Mouse (Mus musculus): Measurements from ENCODE around the gene Hist1h2bh. TPM values are rescaled to one million over a fixed set of nuclear protein-coding genes. Genes with fewer than 3 reads are reported as not detected.

Hist1h2bh gene
- polyA plus RNA-seq, 1 experiment, result 1.2 TPM

GRCm38 (mm10) chr13:23518885-23519284 is 24.3 kb downstream of the Hist1h2bh start:
- H3K4me3 ChIP-seq (ENCODE audit: insufficient read depth, poor library complexity, severe bottlenecking), result peak overlapping the region; percentile 33
- H3K79me2 ChIP-seq (ENCODE audit: control insufficient read depth, insufficient read depth), result no peaks in the 10 kb centered on the region
- no peak for TF ChIP-seq FOSL1 (IDR thresholded peaks at IDR 0.05; ENCODE audit: insufficient read depth, low read length, poor library complexity, severe bottlenecking)
- TF ChIP-seq MYOG (IDR thresholded peaks at IDR 0.05; ENCODE audit: control insufficient read depth, extremely low read depth, insufficient read length), result no peak
- no peak for TF ChIP-seq CEBPB (IDR thresholded peaks at IDR 0.05; ENCODE audit: low read depth)
- no peak for TF ChIP-seq MAX (IDR thresholded peaks at IDR 0.05)
- TF ChIP-seq USF1 (IDR thresholded peaks at IDR 0.05; ENCODE audit: low read depth), result no peak
- no peak for TF ChIP-seq MYOD1 (IDR thresholded peaks at IDR 0.05; ENCODE audit: control insufficient read depth, insufficient read length, low read depth)
- no peak for TF ChIP-seq CTCF (IDR thresholded peaks at IDR 0.05; ENCODE audit: control insufficient read depth, insufficient read depth, insufficient read length)
- H3K36me3 ChIP-seq (ENCODE audit: control insufficient read depth, insufficient read depth), result no peaks in the 10 kb centered on the region
- no peaks in the 10 kb centered on the region for H3K27me3 ChIP-seq (ENCODE audit: control insufficient read depth, insufficient read depth, insufficient read length)
- H3K79me3 ChIP-seq (ENCODE audit: low read depth), result no peaks in the 10 kb centered on the region
- H3ac ChIP-seq (ENCODE audit: control insufficient read depth, insufficient read length, low read depth), result peak overlapping the region; percentile 24

DNA sequence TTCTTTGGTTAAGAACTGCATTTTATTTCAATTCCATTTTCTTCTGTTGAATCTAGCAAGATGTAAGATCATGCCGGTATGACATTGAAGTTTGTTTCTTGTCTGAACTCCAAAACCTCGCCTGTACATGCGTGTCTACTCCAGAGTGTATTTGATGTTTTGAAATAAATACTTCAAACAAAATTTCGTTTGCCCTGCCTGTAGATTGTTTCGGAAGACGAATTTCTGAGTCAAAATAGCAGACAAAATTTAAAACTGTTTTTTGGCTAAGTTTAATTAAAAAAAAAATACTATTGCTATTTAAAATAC is 24.9 kb downstream of the Hist1h2bh start:
- Histone ChIP-seq H3K79me2 (ENCODE audit: control insufficient read depth, insufficient read depth) (no peaks in the 10 kb centered on the region), H3K36me3 (ENCODE audit: control insufficient read depth, insufficient read depth) (no peaks in the 10 kb centered on the region), H3ac (ENCODE audit: control insufficient read depth, insufficient read length, low read depth) (no peak overlapping the region), H3K79me3 (ENCODE audit: low read depth) (no peaks in the 10 kb centered on the region), H3K4me3 (ENCODE audit: insufficient read depth, poor library complexity, severe bottlenecking) (peak overlapping the region; percentile 33), H3K27me3 (ENCODE audit: control insufficient read depth, insufficient read depth, insufficient read length) (no peaks in the 10 kb centered on the region)
- TF ChIP-seq MAX (IDR thresholded peaks at IDR 0.05) (no peak), CEBPB (IDR thresholded peaks at IDR 0.05; ENCODE audit: low read depth) (no peak), MYOD1 (IDR thresholded peaks at IDR 0.05; ENCODE audit: control insufficient read depth, insufficient read length, low read depth) (no peak), FOSL1 (IDR thresholded peaks at IDR 0.05; ENCODE audit: insufficient read depth, low read length, poor library complexity, severe bottlenecking) (no peak)

DNA sequence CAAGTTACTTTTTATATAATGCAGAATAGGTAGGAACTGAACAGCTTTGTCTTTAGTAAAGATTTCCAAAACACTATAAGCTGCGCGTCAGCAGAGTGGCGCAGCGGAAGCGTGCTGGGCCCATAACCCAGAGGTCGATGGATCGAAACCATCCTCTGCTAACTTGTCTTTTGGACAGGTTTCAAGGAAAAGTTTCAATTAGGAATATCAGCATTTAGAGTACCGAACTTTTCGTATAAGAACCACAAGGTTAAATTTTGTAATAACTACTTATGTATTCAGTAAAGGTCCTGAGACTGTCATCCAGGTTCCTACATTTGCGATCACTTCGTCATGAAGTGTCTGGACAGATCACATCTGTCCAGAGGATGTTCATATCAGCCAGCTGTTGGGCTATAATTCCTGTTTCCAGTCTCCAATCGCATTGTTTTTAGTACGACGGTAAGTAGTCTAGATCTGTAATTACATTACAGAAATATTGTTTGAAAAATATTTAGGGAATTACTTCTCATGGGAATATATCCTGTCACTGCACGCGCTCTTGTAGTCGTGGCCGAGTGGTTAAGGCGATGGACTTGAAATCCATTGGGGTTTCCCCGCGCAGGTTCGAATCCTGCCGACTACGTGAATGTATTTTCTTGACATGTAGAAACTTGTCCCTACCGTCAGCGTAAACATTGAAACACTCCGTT is 25.4 kb downstream of the Hist1h2bh start:
- H3K36me3 ChIP-seq (ENCODE audit: control insufficient read depth, insufficient read depth), result no peaks in the 10 kb centered on the region
- no peak for TF ChIP-seq MAX (IDR thresholded peaks at IDR 0.05)
- TF ChIP-seq MYOD1 (IDR thresholded peaks at IDR 0.05; ENCODE audit: control insufficient read depth, insufficient read length, low read depth), result no peak
- TF ChIP-seq CEBPB (IDR thresholded peaks at IDR 0.05; ENCODE audit: low read depth), result peak; percentile 14
- no peaks in the 10 kb centered on the region for H3K79me2 ChIP-seq (ENCODE audit: control insufficient read depth, insufficient read depth)
- H3K27me3 ChIP-seq (ENCODE audit: control insufficient read depth, insufficient read depth, insufficient read length), result no peaks in the 10 kb centered on the region
- no peaks in the 10 kb centered on the region for H3K79me3 ChIP-seq (ENCODE audit: low read depth)
- H3K4me3 ChIP-seq (ENCODE audit: insufficient read depth, poor library complexity, severe bottlenecking), result peak overlapping the region; percentile 33
- H3ac ChIP-seq (ENCODE audit: control insufficient read depth, insufficient read length, low read depth), result peak overlapping the region; percentile 40

- Histone ChIP-seq H3K79me2 (ENCODE audit: control insufficient read depth, insufficient read depth) (no peaks in the 10 kb centered on the region), H3K4me3 (ENCODE audit: insufficient read depth, poor library complexity, severe bottlenecking) (peak overlapping the region; percentile 31), H3K27me3 (ENCODE audit: control insufficient read depth, insufficient read depth, insufficient read length) (no peaks in the 10 kb centered on the region), H3K79me3 (ENCODE audit: low read depth) (no peaks in the 10 kb centered on the region), H3ac (ENCODE audit: control insufficient read depth, insufficient read length, low read depth) (no peak overlapping the region), H3K36me3 (ENCODE audit: control insufficient read depth, insufficient read depth) (no peaks in the 10 kb centered on the region)
- TF ChIP-seq CEBPB (IDR thresholded peaks at IDR 0.05; ENCODE audit: low read depth) (no peak), FOSL1 (IDR thresholded peaks at IDR 0.05; ENCODE audit: insufficient read depth, low read length, poor library complexity, severe bottlenecking) (no peak), MYOD1 (IDR thresholded peaks at IDR 0.05; ENCODE audit: control insufficient read depth, insufficient read length, low read depth) (no peak), USF1 (IDR thresholded peaks at IDR 0.05; ENCODE audit: low read depth) (no peak), MAX (IDR thresholded peaks at IDR 0.05) (no peak), MYOG (IDR thresholded peaks at IDR 0.05; ENCODE audit: control insufficient read depth, extremely low read depth, insufficient read length) (no peak)
Observed at GRCm38 (mm10) chr13:23516822-23517602, 26.2 kb downstream of the Hist1h2bh start.

- Histone ChIP-seq H3K79me3 (ENCODE audit: low read depth) (no peaks in the 10 kb centered on the region), H3K79me2 (ENCODE audit: control insufficient read depth, insufficient read depth) (no peaks in the 10 kb centered on the region), H3K27me3 (ENCODE audit: control insufficient read depth, insufficient read depth, insufficient read length) (no peaks in the 10 kb centered on the region), H3ac (ENCODE audit: control insufficient read depth, insufficient read length, low read depth) (no peak overlapping the region), H3K4me3 (ENCODE audit: insufficient read depth, poor library complexity, severe bottlenecking) (no peak overlapping the region), H3K36me3 (ENCODE audit: control insufficient read depth, insufficient read depth) (no peaks in the 10 kb centered on the region)
- TF ChIP-seq MAX (IDR thresholded peaks at IDR 0.05) (no peak), CEBPB (IDR thresholded peaks at IDR 0.05; ENCODE audit: low read depth) (no peak), MYOD1 (IDR thresholded peaks at IDR 0.05; ENCODE audit: control insufficient read depth, insufficient read length, low read depth) (no peak), MYOG (IDR thresholded peaks at IDR 0.05; ENCODE audit: control insufficient read depth, extremely low read depth, insufficient read length) (no peak), FOSL1 (IDR thresholded peaks at IDR 0.05; ENCODE audit: insufficient read depth, low read length, poor library complexity, severe bottlenecking) (no peak), CTCF (IDR thresholded peaks at IDR 0.05; ENCODE audit: control insufficient read depth, insufficient read depth, insufficient read length) (no peak), USF1 (IDR thresholded peaks at IDR 0.05; ENCODE audit: low read depth) (no peak)
Observed at GRCm38 (mm10) chr13:23515826-23516620, 27.2 kb downstream of the Hist1h2bh start.

Data from C2C12 (cell line).